Comparison of ENCODE assay signal across 14 mouse cellular contexts in genomic region chr5:53902757-53903156, GRCm38 (mm10).
"Had no signal": no experiment of that assay in that cellular context is flagged by ENCODE, and none has a peak within 500 bp of the region (broad histone marks: within the 10 kb centered on the region; RNA-seq: fewer than 3 reads in every experiment).

No protein-coding gene starts in this region.

- H3K4me3 ChIP-seq: limb, embryonic 15.5 days; liver, embryonic 12.5 days; megakaryocyte, embryonic 14.5 days; midbrain, embryonic 12.5 days; neural tube, embryonic 12.5 days; stomach, embryonic 15.5 days had no signal

- H3K4me2 ChIP-seq: limb, embryonic 15.5 days; liver, embryonic 12.5 days; lung, embryonic 14.5 days; midbrain, embryonic 12.5 days; neural tube, embryonic 12.5 days; stomach, embryonic 15.5 days had no signal

- H3K4me1 ChIP-seq: limb, embryonic 15.5 days; liver, embryonic 12.5 days; midbrain, embryonic 12.5 days; neural tube, embryonic 12.5 days; stomach, embryonic 15.5 days had no signal

- DNase-seq: lung, embryonic 14.5 days; midbrain, embryonic 14.5 days; right cerebral cortex, postnatal 14 days; thymus, adult 2 months; thymus, postnatal 25 days had no signal

- H3K27ac ChIP-seq: limb, embryonic 15.5 days; liver, embryonic 12.5 days; liver, embryonic 14.5 days; macrophage; midbrain, embryonic 12.5 days; neural tube, embryonic 12.5 days; stomach, embryonic 15.5 days; stomach, postnatal 0 days had no signal

- H3K27me3 ChIP-seq: limb, embryonic 15.5 days; liver, embryonic 12.5 days; megakaryocyte, embryonic 14.5 days; midbrain, embryonic 12.5 days; neural tube, embryonic 12.5 days; stomach, embryonic 15.5 days had no signal

- H3K9me3 ChIP-seq: limb, embryonic 15.5 days; liver, embryonic 12.5 days; megakaryocyte, embryonic 14.5 days; midbrain, embryonic 12.5 days; neural tube, embryonic 12.5 days; stomach, embryonic 15.5 days had no signal

- H3K36me3 ChIP-seq: stomach, embryonic 15.5 days had no signal

- H3K9ac ChIP-seq: limb, embryonic 15.5 days; liver, embryonic 12.5 days; liver, embryonic 14.5 days; lung, embryonic 14.5 days; midbrain, embryonic 12.5 days; neural tube, embryonic 12.5 days; stomach, embryonic 15.5 days had no signal

- ATAC-seq: liver, embryonic 12.5 days had no signal
